Mouse (Mus musculus) intestine, embryonic 16.5 days (tissue): Measurements from ENCODE around the gene Zfp69. TPM values are rescaled to one million over a fixed set of nuclear protein-coding genes. Genes with fewer than 3 reads are reported as not detected.

Source experiments
- ATAC-seq: fragments of 200-750 bp; cut with Nextera tagmentation; 2 replicates; pipeline ENCODE4 v1.8.0; 2017; ENCODE audit warnings: moderate TSS enrichment, moderate library complexity
- H3K27ac ChIP-seq: fragments of 300-500 bp; sonication (generic); 2 replicates; pipeline ENCODE4 v1.5.1; 2014; ENCODE audit warnings: mild to moderate bottlenecking, low read length
- H3K27me3 ChIP-seq: fragments of 300-500 bp; sonication (generic); replicated peaks from 2 replicates; pipeline ENCODE4 v1.6.1; 2014; ENCODE audit warnings: low read length, control low read depth, mixed read lengths; ENCODE audit not compliant: control insufficient read depth, insufficient read depth
- H3K36me3 ChIP-seq: fragments of 300-500 bp; sonication (generic); 2 replicates; pipeline ENCODE4 v1.6.1; 2014; ENCODE audit warnings: low read length, control low read depth; ENCODE audit not compliant: control insufficient read depth, insufficient read depth
- H3K4me1 ChIP-seq: fragments of 300-500 bp; sonication (generic); 2 replicates; pipeline ENCODE4 v1.6.1; 2014; ENCODE audit warnings: low read length, control low read depth, mixed read lengths; ENCODE audit not compliant: control insufficient read depth, insufficient read depth
- H3K4me2 ChIP-seq: fragments of 300-500 bp; sonication (generic); 2 replicates; pipeline ENCODE4 v1.6.1; 2014; ENCODE audit warnings: low read depth, low read length, control low read depth
- H3K4me3 ChIP-seq: fragments of 300-500 bp; sonication (generic); 2 replicates; pipeline ENCODE4 v1.5.1; 2014; ENCODE audit warnings: mild to moderate bottlenecking, low read length
- H3K9ac ChIP-seq: fragments of 300-500 bp; sonication (generic); 2 replicates; pipeline ENCODE4 v1.6.1; 2014; ENCODE audit warnings: low read depth, low read length
- H3K9me3 ChIP-seq: fragments of 300-500 bp; sonication (generic); 2 replicates; pipeline ENCODE4 v1.6.1; 2016; ENCODE audit warnings: low read length, control low read depth; ENCODE audit not compliant: control insufficient read depth
- WGBS: fragments of 180-500 bp; shearing (Covaris S2); extraction: QIAGEN DNeasy Blood & Tissue Kit; methylation state at CpG from one replicate; pipeline ENCODE4 v1.1.7; 2014; 5-methylcytosine and 5-hydroxymethylcytosine counted together
- polyA plus RNA-seq: library from polyadenylated mRNA; unstranded; fragments of >200 nt; fragmentation: Nextera tagmentation; extraction: Ambion mirVana; gene quantifications from 2 replicates; pipeline ENCODE4 v1.2.1, GENCODE M21; 2015

The Zfp69 gene
- polyA plus RNA-seq, 1 experiment from 2014 or later = 4.8 TPM

GRCm38 (mm10) chr4:120948938-120949337 is 2.6 kb downstream of the Zfp69 start:
- 67% methylated on average over 3 of the region's 3 CpGs for WGBS
- Histone ChIP-seq H3K4me3 (no peak overlapping the region), H3K27me3 (no peaks in the 10 kb centered on the region), H3K27ac (0 out of 2 replicates have a peak overlapping the region, but pooled peaks have one; percentile 8), H3K9ac (no peak overlapping the region), H3K9me3 (no peaks in the 10 kb centered on the region), H3K4me2 (no peak overlapping the region), H3K4me1 (0 out of 2 replicates have a peak, but pooled peaks cover 3% of the 10 kb centered on the region), H3K36me3 (no peaks in the 10 kb centered on the region)
- no peak for ATAC-seq

- H3K4me1 ChIP-seq = no peaks in the 10 kb centered on the region
- WGBS = 61% methylated on average over 3 of the region's 3 CpGs
- no peak overlapping the region for H3K27ac ChIP-seq
Observed at GRCm38 (mm10) chr4:120935006-120935405, 16.5 kb downstream of the Zfp69 start.

GRCm38 (mm10) chr4:120930736-120931135 is 20.8 kb downstream of the Zfp69 start:
- WGBS = 96% methylated on average over 18 of the region's 18 CpGs

More at GRCm38 (mm10) chr4:120935006-120935405, 16.5 kb downstream of the Zfp69 start:
- 0 out of 2 replicates have a peak, but pooled peaks cover 2% of the 10 kb centered on the region for H3K9me3 ChIP-seq
- 0 out of 2 replicates have a peak, but pooled peaks cover 7% of the 10 kb centered on the region for H3K36me3 ChIP-seq
- no peak overlapping the region for H3K4me2 ChIP-seq
- no peak overlapping the region for H3K9ac ChIP-seq
- ATAC-seq = peak; percentile 82
- H3K4me3 ChIP-seq = no peak overlapping the region
- H3K27me3 ChIP-seq = no peaks in the 10 kb centered on the region

GRCm38 (mm10) chr4:120928686-120929085 is 22.8 kb downstream of the Zfp69 start:
- peaks cover 9% of the 10 kb centered on the region; the same call in 1 of the 2 replicates for H3K4me1 ChIP-seq
- no peak overlapping the region for H3K27ac ChIP-seq
- H3K9ac ChIP-seq = no peak overlapping the region
- H3K36me3 ChIP-seq = 0 out of 2 replicates have a peak, but pooled peaks cover 7% of the 10 kb centered on the region
- no peak for ATAC-seq
- no peaks in the 10 kb centered on the region for H3K27me3 ChIP-seq
- H3K4me3 ChIP-seq = no peak overlapping the region
- WGBS = 79% methylated on average over 3 of the region's 3 CpGs
- no peak overlapping the region for H3K4me2 ChIP-seq
- 0 out of 2 replicates have a peak, but pooled peaks cover 2% of the 10 kb centered on the region for H3K9me3 ChIP-seq

More at GRCm38 (mm10) chr4:120930736-120931135, 20.8 kb downstream of the Zfp69 start:
- Histone ChIP-seq H3K4me2 (no peak overlapping the region), H3K9ac (no peak overlapping the region), H3K27me3 (no peaks in the 10 kb centered on the region), H3K4me1 (no peaks in the 10 kb centered on the region), H3K4me3 (no peak overlapping the region), H3K36me3 (0 out of 2 replicates have a peak, but pooled peaks cover 7% of the 10 kb centered on the region), H3K27ac (no peak overlapping the region), H3K9me3 (0 out of 2 replicates have a peak, but pooled peaks cover 2% of the 10 kb centered on the region)
- ATAC-seq = no peak

- peak overlapping the region; percentile 79 for H3K4me2 ChIP-seq
- peak; percentile 76 for ATAC-seq
- peak overlapping the region; percentile 90 for H3K9ac ChIP-seq
- H3K27ac ChIP-seq = peak overlapping the region; percentile 96
- H3K27me3 ChIP-seq = no peaks in the 10 kb centered on the region
- H3K36me3 ChIP-seq = peaks cover 14% of the 10 kb centered on the region
- 0 out of 2 replicates have a peak, but pooled peaks cover under 1% of the 10 kb centered on the region for H3K9me3 ChIP-seq
- peak overlapping the region; percentile 78 for H3K4me3 ChIP-seq
- peaks cover 9% of the 10 kb centered on the region; the same call in 1 of the 2 replicates for H3K4me1 ChIP-seq
- WGBS = 18% methylated on average over 3 of the region's 3 CpGs
Observed at GRCm38 (mm10) chr4:120925386-120925785, 26.1 kb downstream of the Zfp69 start.

GRCm38 (mm10) chr4:120924554-120925299 is 26.8 kb downstream of the Zfp69 start, which contains the start of gene Exo5:
Gene Exo5 (minus strand): TSS chr4:120925017.
- H3K9ac ChIP-seq = peak within 1 kb of the TSS; percentile 90
- WGBS = under 1% methylated on average over 33 of the region's 33 CpGs
- peaks cover 9% of the 10 kb centered on the region; the same call in 1 of the 2 replicates for H3K4me1 ChIP-seq
- peak; percentile 99 for ATAC-seq
- H3K27me3 ChIP-seq = no peaks in the 10 kb centered on the region
- H3K27ac ChIP-seq = peak within 1 kb of the TSS; percentile 96
- H3K9me3 ChIP-seq = no peaks in the 10 kb centered on the region
- H3K4me2 ChIP-seq = peak within 1 kb of the TSS; percentile 79
- peak within 1 kb of the TSS; percentile 78 for H3K4me3 ChIP-seq
- peaks cover 14% of the 10 kb centered on the region for H3K36me3 ChIP-seq

- 90% methylated on average over 8 of the region's 8 CpGs for WGBS
- Histone ChIP-seq H3K27ac (no peak overlapping the region), H3K9me3 (no peaks in the 10 kb centered on the region), H3K4me1 (peaks cover 9% of the 10 kb centered on the region; the same call in 1 of the 2 replicates), H3K27me3 (no peaks in the 10 kb centered on the region), H3K4me3 (no peak overlapping the region), H3K9ac (no peak overlapping the region), H3K36me3 (peaks cover 14% of the 10 kb centered on the region), H3K4me2 (no peak overlapping the region)
- no peak for ATAC-seq
Observed at GRCm38 (mm10) chr4:120921461-120921860, 30.0 kb downstream of the Zfp69 start.

GRCm38 (mm10) chr4:120914501-120914900 is 37.0 kb downstream of the Zfp69 start:
- ATAC-seq = no peak
- Histone ChIP-seq H3K9me3 (no peaks in the 10 kb centered on the region), H3K9ac (no peak overlapping the region), H3K27ac (no peak overlapping the region), H3K36me3 (no peaks in the 10 kb centered on the region), H3K4me2 (no peak overlapping the region), H3K4me1 (0 out of 2 replicates have a peak, but pooled peaks cover 2% of the 10 kb centered on the region), H3K27me3 (no peaks in the 10 kb centered on the region), H3K4me3 (no peak overlapping the region)
- 77% methylated on average over 4 of the region's 4 CpGs for WGBS

GRCm38 (mm10) chr4:120913861-120914260 is 37.6 kb downstream of the Zfp69 start:
- H3K4me3 ChIP-seq = no peak overlapping the region
- no peak overlapping the region for H3K4me2 ChIP-seq
- no peaks in the 10 kb centered on the region for H3K36me3 ChIP-seq
- H3K27me3 ChIP-seq = no peaks in the 10 kb centered on the region
- 0 out of 2 replicates have a peak, but pooled peaks cover 2% of the 10 kb centered on the region for H3K4me1 ChIP-seq
- no peak overlapping the region for H3K9ac ChIP-seq
- H3K27ac ChIP-seq = no peak overlapping the region
- no peaks in the 10 kb centered on the region for H3K9me3 ChIP-seq
- 93% methylated on average over 1 of the region's 1 CpGs for WGBS
- ATAC-seq = no peak
